Mouse (Mus musculus) megakaryocyte, embryonic 14.5 days (primary cell): Measurements from ENCODE around the gene Abhd12b.

ENCODE experiments used
- FLI1 ChIP-seq: IDR thresholded peaks from 2 replicates; pipeline ENCODE4 v1.6.1; 2012; ENCODE audit warnings: low read length, inconsistent platforms, mixed read lengths
- GATA1 ChIP-seq: IDR thresholded peaks from 3 replicates; pipeline ENCODE4 v1.6.1; 2012; ENCODE audit warnings: mixed read lengths, low read length, inconsistent platforms, borderline replicate concordance

GRCm38 (mm10) chr12:70111117-70111366 is 42.9 kb upstream of the Abhd12b start:
- TF ChIP-seq GATA1: no peak
- TF ChIP-seq FLI1: no peak
